Mouse (Mus musculus) lung, embryonic 16.5 days (tissue): ENCODE data around the gene Gltp. TPM values are rescaled to one million over a fixed set of nuclear protein-coding genes. Genes with fewer than 3 reads are reported as not detected.

Experiments
- ATAC-seq: fragments of 200-750 bp; cut with Nextera tagmentation; 2 replicates; pipeline ENCODE4 v1.8.0; 2017; ENCODE audit warnings: low read depth, mild to moderate bottlenecking, moderate library complexity
- H3K27ac ChIP-seq: fragments of 300-500 bp; sonication (generic); 2 replicates; pipeline ENCODE4 v1.5.1; 2014; ENCODE audit warnings: mild to moderate bottlenecking, control low read depth, low read length
- H3K27me3 ChIP-seq: fragments of 300-500 bp; sonication (generic); 2 replicates; pipeline ENCODE4 v1.6.1; 2014; ENCODE audit warnings: low read depth, low read length, mixed read lengths; ENCODE audit not compliant: control insufficient read depth, insufficient read depth
- H3K36me3 ChIP-seq: fragments of 300-500 bp; sonication (generic); 2 replicates; pipeline ENCODE4 v1.6.1; 2014; ENCODE audit warnings: low read length; ENCODE audit not compliant: control insufficient read depth, insufficient read depth
- H3K4me1 ChIP-seq: fragments of 300-500 bp; sonication (generic); replicated peaks from 2 replicates; pipeline ENCODE4 v1.6.1; 2014; ENCODE audit warnings: low read length, mixed read lengths; ENCODE audit not compliant: control insufficient read depth, insufficient read depth
- H3K4me2 ChIP-seq: fragments of 300-500 bp; sonication (generic); 2 replicates; pipeline ENCODE4 v1.6.1; 2014; ENCODE audit warnings: low read depth, low read length, control low read depth
- H3K4me3 ChIP-seq: fragments of 300-500 bp; sonication (generic); 2 replicates; pipeline ENCODE4 v1.5.1; 2014; ENCODE audit warnings: mild to moderate bottlenecking, low read length, control low read depth
- H3K9ac ChIP-seq: fragments of 300-500 bp; sonication (generic); 2 replicates; pipeline ENCODE4 v1.6.1; 2014; ENCODE audit warnings: low read length, control low read depth
- H3K9me3 ChIP-seq: fragments of 300-500 bp; sonication (generic); 2 replicates; pipeline ENCODE4 v1.6.1; 2016; ENCODE audit warnings: low read length; ENCODE audit not compliant: control insufficient read depth
- WGBS: fragments of 180-500 bp; shearing (Covaris S2); extraction: QIAGEN DNeasy Blood & Tissue Kit; methylation state at CpG from one replicate; pipeline ENCODE4 v1.1.7; 2014; 5-methylcytosine and 5-hydroxymethylcytosine counted together
- polyA plus RNA-seq: library from polyadenylated mRNA; unstranded; fragments of >200 nt; fragmentation: Nextera tagmentation; extraction: Ambion mirVana; gene quantifications from 2 replicates; pipeline ENCODE4 v1.2.1, GENCODE M21; 2015

The Gltp gene
- polyA plus RNA-seq, 1 experiment from 2014 or later = 105 TPM

DNA sequence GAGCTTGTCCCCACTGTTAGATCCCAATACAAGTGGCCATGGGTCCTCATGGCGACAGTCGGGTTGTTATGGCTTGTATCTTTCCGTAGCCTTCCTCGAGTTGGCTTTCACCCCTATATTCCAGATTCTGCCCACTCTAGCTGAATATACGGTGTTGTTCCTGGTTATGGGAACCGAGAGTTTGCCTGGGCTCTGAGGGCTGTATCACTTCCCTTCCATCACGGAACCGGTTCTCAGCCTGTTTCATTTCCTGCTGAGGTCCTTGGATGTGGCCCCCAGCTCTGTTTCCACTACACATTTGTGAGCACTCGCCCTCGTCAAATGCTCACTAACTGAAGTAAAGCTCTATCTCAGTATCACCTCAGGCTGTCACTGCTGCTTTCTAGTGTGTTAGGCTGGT is 31.2 kb upstream of the Gltp start:
- H3K9me3 ChIP-seq = peaks cover 3% of the 10 kb centered on the region; the same call in 1 of the 2 replicates
- no peaks in the 10 kb centered on the region for H3K27me3 ChIP-seq
- H3K9ac ChIP-seq = no peak overlapping the region
- no peaks in the 10 kb centered on the region for H3K4me1 ChIP-seq
- H3K4me3 ChIP-seq = no peak overlapping the region
- 84% methylated on average over 10 of the region's 10 CpGs for WGBS
- no peak overlapping the region for H3K27ac ChIP-seq
- H3K36me3 ChIP-seq = peaks cover 33% of the 10 kb centered on the region
- H3K4me2 ChIP-seq = no peak overlapping the region
- ATAC-seq = no peak

DNA sequence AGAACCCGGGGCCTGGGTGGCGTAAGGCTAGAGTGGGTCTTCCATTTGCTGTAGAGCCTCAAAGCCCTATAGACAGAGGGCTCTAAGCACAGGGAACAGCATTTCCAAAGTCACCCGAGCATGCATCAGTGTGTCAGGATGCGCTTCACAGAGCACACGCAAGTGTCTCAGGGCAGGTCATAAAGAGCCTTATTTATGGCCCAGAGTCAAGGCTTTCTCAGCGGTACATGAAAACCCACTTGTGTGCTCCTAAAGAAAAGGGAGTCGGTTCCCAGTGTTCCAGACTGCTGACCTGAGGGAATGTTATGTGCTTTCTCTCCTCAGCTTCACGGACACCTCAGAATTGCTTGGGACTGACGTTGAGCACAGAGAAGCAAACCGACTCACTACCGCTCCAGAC is 30.0 kb upstream of the Gltp start:
- H3K36me3 ChIP-seq = peaks cover 38% of the 10 kb centered on the region
- no peaks in the 10 kb centered on the region for H3K4me1 ChIP-seq
- H3K27me3 ChIP-seq = no peaks in the 10 kb centered on the region
- H3K4me3 ChIP-seq = no peak overlapping the region
- no peak overlapping the region for H3K9ac ChIP-seq
- no peak overlapping the region for H3K4me2 ChIP-seq
- H3K9me3 ChIP-seq = peaks cover 3% of the 10 kb centered on the region; the same call in 1 of the 2 replicates
- no peak for ATAC-seq
- WGBS = 90% methylated on average over 11 of the region's 11 CpGs
- no peak overlapping the region for H3K27ac ChIP-seq

DNA sequence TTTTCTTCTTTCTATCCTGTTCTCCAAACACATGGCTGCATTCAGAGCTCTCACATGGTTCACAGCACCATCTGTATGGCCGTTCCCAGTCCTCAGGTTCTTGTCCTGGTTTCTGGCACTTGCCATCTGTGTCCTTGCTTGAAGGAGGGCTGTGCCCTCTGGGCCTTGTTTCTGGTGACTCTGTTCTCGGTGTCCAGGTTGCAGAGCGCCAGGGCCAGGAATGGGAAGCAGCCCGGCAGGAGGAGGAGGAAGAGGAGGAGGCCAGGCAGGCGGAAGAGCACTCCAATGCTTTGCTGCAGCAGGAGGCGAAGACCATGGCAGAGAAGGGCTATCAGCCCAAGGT is 29.1 kb upstream of the Gltp start:
- WGBS = 88% methylated on average over 6 of the region's 6 CpGs
- H3K4me2 ChIP-seq = no peak overlapping the region
- no peak overlapping the region for H3K9ac ChIP-seq
- H3K27ac ChIP-seq = no peak overlapping the region
- H3K36me3 ChIP-seq = peaks cover 41% of the 10 kb centered on the region
- no peaks in the 10 kb centered on the region for H3K4me1 ChIP-seq
- H3K9me3 ChIP-seq = peaks cover 3% of the 10 kb centered on the region; the same call in 1 of the 2 replicates
- H3K4me3 ChIP-seq = no peak overlapping the region
- H3K27me3 ChIP-seq = no peaks in the 10 kb centered on the region
- ATAC-seq = no peak

DNA sequence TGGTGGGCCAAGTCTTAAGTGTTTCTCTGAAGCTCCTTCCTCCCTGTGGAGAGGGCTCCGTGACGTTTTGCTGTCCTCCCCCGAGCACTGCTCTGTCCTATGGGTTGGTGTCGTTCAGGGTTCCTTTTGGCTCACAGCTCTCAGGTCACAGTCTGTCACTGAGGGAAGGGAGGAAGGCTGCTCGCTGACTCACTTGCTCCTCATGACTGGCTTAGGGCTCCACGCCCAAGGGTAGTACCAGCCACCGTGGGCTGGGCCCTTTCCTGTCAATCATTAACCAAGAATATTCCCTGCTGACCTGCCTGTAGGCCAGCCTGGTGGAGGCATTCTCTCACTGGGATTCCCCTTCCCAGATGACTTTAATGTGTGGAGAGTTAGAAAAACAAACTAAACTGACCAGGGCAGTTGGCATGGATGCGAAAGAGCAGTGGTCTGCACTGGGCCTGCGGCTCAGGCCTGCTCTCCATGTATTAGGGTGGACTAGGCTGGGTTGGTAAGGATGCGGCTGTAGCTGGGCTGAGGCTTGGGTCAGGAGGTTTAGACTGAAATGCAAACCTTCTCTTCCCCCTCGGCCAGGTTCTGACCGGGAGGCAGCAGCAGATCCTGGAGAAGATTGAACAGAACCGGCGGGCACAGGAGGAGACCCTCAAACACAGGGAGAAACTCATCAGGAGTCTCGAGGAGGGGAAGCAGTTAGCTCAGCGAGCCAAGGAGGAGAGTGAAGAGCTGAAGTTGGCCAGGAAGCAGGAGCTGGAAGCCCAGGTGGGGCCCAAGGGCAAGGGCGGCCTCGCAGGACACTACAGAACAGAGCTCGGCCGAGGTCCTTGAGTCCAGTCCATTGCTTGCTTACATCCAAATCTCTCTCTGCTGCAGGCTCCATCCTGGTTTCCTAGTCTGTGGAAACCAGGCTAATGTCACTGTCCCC is 28.5 kb upstream of the Gltp start:
- H3K4me3 ChIP-seq = no peak overlapping the region
- no peak for ATAC-seq
- peaks cover 47% of the 10 kb centered on the region for H3K36me3 ChIP-seq
- 77% methylated on average over 20 of the region's 20 CpGs for WGBS
- no peak overlapping the region for H3K9ac ChIP-seq
- no peak overlapping the region for H3K4me2 ChIP-seq
- H3K9me3 ChIP-seq = peaks cover 2% of the 10 kb centered on the region; the same call in 1 of the 2 replicates
- H3K4me1 ChIP-seq = no peaks in the 10 kb centered on the region
- no peak overlapping the region for H3K27ac ChIP-seq
- no peaks in the 10 kb centered on the region for H3K27me3 ChIP-seq

DNA sequence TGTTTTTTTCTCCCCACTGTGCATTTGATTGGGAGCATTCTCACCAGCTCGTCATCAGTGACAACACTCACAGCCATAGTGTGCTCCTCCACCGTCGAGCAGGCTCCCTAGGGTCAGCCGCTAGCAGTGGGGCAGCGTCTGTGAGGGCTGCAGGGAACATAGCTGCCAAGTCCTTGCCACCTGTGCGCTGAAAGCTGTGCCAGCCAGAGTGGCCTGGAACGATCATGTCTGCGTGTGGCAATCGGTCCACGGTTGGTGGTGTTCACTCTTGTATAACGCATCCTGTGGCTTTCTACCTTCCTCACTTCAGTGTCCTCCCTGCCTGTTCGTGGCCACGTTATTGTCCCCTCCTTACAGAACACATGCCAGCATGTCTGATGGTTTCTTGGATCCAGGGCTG is 27.7 kb upstream of the Gltp start:
- H3K9ac ChIP-seq = no peak overlapping the region

DNA sequence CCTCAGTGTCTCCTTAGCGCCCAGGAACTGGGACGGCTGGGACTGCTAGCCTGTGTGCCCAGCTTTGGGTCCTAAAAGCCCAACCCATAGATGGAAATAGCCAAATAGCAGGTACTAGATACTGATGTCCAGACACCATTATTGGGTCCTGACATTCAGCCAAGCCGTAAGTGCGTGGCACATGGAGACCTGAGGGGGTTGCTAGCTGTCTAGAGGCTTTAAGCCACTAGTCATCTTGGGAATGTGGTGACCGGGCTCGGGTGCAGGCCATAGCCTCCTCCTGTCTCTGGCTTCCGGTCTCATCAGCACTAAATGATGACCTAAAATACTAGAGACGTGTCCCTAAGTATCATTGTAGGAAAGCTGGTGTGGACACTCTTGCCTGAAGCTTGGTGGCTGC is 27.2 kb upstream of the Gltp start:
- 88% methylated on average over 8 of the region's 8 CpGs for WGBS
- H3K4me1 ChIP-seq = no peaks in the 10 kb centered on the region
- H3K9ac ChIP-seq = no peak overlapping the region
- no peak for ATAC-seq
- no peak overlapping the region for H3K4me3 ChIP-seq
- H3K9me3 ChIP-seq = no peaks in the 10 kb centered on the region
- H3K27ac ChIP-seq = no peak overlapping the region
- H3K36me3 ChIP-seq = peaks cover 50% of the 10 kb centered on the region
- H3K4me2 ChIP-seq = no peak overlapping the region
- H3K27me3 ChIP-seq = no peaks in the 10 kb centered on the region

More for the DNA sequence above, 27.7 kb upstream of the Gltp start:
- H3K9me3 ChIP-seq = no peaks in the 10 kb centered on the region
- WGBS = 85% methylated on average over 13 of the region's 13 CpGs
- no peaks in the 10 kb centered on the region for H3K27me3 ChIP-seq
- no peak overlapping the region for H3K4me2 ChIP-seq
- no peak overlapping the region for H3K4me3 ChIP-seq
- no peak overlapping the region for H3K27ac ChIP-seq
- ATAC-seq = no peak
- H3K36me3 ChIP-seq = peaks cover 48% of the 10 kb centered on the region
- H3K4me1 ChIP-seq = no peaks in the 10 kb centered on the region

DNA sequence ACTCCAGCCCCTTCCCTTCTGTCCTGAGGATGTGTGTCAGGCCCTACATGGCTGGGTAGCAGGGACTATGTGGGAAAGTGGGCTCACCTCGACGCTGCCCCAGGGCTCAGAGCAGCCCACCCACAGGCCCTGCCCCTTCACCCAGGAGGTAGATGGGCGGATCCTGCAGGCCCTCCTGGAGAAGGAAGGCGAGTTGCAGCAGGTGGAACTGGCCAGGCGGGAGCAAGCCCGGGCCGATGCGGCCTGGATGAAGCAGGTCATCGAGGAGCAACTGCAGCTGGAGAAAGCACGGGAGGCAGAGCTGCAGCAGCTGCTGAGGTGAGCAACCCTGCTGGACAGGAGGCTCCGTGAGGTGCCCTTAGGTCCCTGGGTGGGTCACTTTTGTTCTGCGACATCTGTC is 26.5 kb upstream of the Gltp start:
- Histone ChIP-seq H3K4me3 (no peak overlapping the region), H3K36me3 (peaks cover 44% of the 10 kb centered on the region), H3K9me3 (no peaks in the 10 kb centered on the region), H3K4me2 (no peak overlapping the region), H3K9ac (no peak overlapping the region), H3K4me1 (no peaks in the 10 kb centered on the region), H3K27me3 (no peaks in the 10 kb centered on the region), H3K27ac (no peak overlapping the region)
- 86% methylated on average over 12 of the region's 12 CpGs for WGBS
- ATAC-seq = no peak

DNA sequence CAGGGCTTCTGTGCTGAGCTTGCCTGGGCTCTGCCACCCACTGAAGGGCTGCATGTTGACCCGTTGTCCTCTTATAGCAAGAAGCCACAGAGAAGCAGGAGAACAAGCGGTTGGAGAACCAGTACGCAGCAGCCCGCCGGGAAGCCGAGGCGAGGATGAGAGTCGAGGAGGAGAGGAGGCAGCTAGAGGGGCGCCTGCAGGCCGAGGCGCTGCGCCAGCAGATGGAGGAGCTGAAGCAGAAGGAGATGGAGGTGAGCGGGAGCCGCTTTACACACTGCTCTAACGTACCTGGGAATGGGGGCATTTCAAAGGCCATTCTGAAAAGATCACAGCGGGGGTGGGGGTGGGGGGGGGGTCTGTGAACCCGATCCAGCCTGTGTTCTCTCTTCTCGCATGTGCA is 23.8 kb upstream of the Gltp start:
- Histone ChIP-seq H3K4me1 (no peaks in the 10 kb centered on the region), H3K9me3 (no peaks in the 10 kb centered on the region), H3K27me3 (no peaks in the 10 kb centered on the region), H3K36me3 (peaks cover 43% of the 10 kb centered on the region), H3K4me3 (no peak overlapping the region), H3K9ac (no peak overlapping the region), H3K4me2 (no peak overlapping the region), H3K27ac (no peak overlapping the region)
- no peak for ATAC-seq
- WGBS = 86% methylated on average over 18 of the region's 18 CpGs

DNA sequence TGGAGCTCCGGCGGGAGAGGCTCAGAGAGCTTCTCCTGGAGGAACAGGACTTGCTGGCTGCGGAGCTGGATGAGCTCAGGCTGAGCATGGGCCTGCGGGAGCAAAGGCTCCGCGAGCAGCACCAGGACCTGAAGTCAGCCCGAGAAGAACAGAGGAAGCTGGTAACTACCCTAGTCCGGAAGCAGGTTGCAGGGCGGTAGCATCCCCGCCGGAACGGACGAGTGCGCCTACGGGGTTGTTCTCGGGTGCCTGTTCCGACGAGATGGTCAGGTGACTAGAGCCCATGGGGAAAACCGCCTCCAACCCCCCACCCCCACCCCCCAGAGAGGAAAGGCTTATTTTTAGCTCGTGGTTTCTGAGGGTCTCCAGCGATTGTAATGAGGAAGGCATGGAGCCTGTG is 18.6 kb upstream of the Gltp start:
- no peak for ATAC-seq
- Histone ChIP-seq H3K4me1 (peaks cover 6% of the 10 kb centered on the region), H3K4me2 (no peak overlapping the region), H3K4me3 (no peak overlapping the region), H3K27ac (no peak overlapping the region), H3K36me3 (peaks cover 17% of the 10 kb centered on the region), H3K9me3 (no peaks in the 10 kb centered on the region), H3K9ac (no peak overlapping the region), H3K27me3 (no peaks in the 10 kb centered on the region)
- WGBS = 89% methylated on average over 21 of the region's 21 CpGs
